Mouse (Mus musculus) midbrain, postnatal 0 days (tissue): ENCODE measurements around the gene Trak1. TPM values are rescaled to one million over a fixed set of nuclear protein-coding genes. Genes with fewer than 3 reads are reported as not detected.

ENCODE experiments used
- ATAC-seq: fragments of 200-750 bp; cut with Nextera tagmentation; 2 replicates; pipeline ENCODE4 v1.8.0; 2017; ENCODE audit warnings: moderate number of reproducible peaks, mild to moderate bottlenecking, moderate TSS enrichment, moderate library complexity; ENCODE audit not compliant: low FRiP score
- DNase-seq: peaks from one replicate; pipeline ENCODE4 v3.0.0-alpha.2; 2015; ENCODE audit warnings: low spot score
- H3K27ac ChIP-seq: fragments of 300-500 bp; sonication (generic); 2 replicates; pipeline ENCODE4 v1.5.1; 2014; ENCODE audit warnings: low read depth, mild to moderate bottlenecking, low read length, mixed read lengths
- H3K27me3 ChIP-seq: fragments of 300-500 bp; sonication (generic); 2 replicates; pipeline ENCODE4 v1.6.1; 2014; ENCODE audit warnings: low read length, control low read depth, mixed read lengths; ENCODE audit not compliant: insufficient read depth
- H3K36me3 ChIP-seq: fragments of 300-500 bp; sonication (generic); 2 replicates; pipeline ENCODE4 v1.6.1; 2014; ENCODE audit warnings: low read length, control low read depth, mixed read lengths; ENCODE audit not compliant: insufficient read depth
- H3K4me1 ChIP-seq: fragments of 300-500 bp; sonication (generic); 2 replicates; pipeline ENCODE4 v1.6.1; 2014; ENCODE audit warnings: mild to moderate bottlenecking, control low read depth, antibody characterized with exemption, low read length, mixed read lengths; ENCODE audit not compliant: insufficient read depth
- H3K4me2 ChIP-seq: fragments of 300-500 bp; sonication (generic); 2 replicates; pipeline ENCODE4 v1.6.1; 2014; ENCODE audit warnings: low read depth, mild to moderate bottlenecking, low read length, mixed read lengths; ENCODE audit not compliant: poor library complexity, severe bottlenecking
- H3K4me3 ChIP-seq: fragments of 300-500 bp; sonication (generic); 2 replicates; pipeline ENCODE4 v1.5.1; 2014; ENCODE audit warnings: low read depth, mild to moderate bottlenecking, low read length, moderate library complexity
- H3K9ac ChIP-seq: fragments of 300-500 bp; sonication (generic); replicated peaks from 2 replicates; pipeline ENCODE4 v1.6.1; 2014; ENCODE audit warnings: mild to moderate bottlenecking, low read length, moderate library complexity, mixed read lengths; ENCODE audit not compliant: poor library complexity, severe bottlenecking
- H3K9me3 ChIP-seq: fragments of 300-500 bp; sonication (generic); 2 replicates; pipeline ENCODE4 v1.6.1; 2016; ENCODE audit warnings: low read length, control low read depth
- CTCF ChIP-seq: IDR thresholded peaks from 2 replicates; pipeline ENCODE4 v1.5.1; 2016; ENCODE audit warnings: antibody characterized with exemption, mild to moderate bottlenecking
- WGBS: fragments of 180-500 bp; shearing (Covaris S2); extraction: QIAGEN DNeasy Blood & Tissue Kit; methylation state at CpG from one replicate; pipeline ENCODE4 v1.1.7; 2014; 5-methylcytosine and 5-hydroxymethylcytosine counted together
- polyA plus RNA-seq: library from polyadenylated mRNA; unstranded; fragments of >200 nt; fragmentation: Nextera tagmentation; extraction: Ambion mirVana; gene quantifications from 2 replicates; pipeline ENCODE4 v1.2.1, GENCODE M21; 2015
- total RNA-seq: library from RNA; depleted of rRNA; stranded (reverse); fragments of >200 nt; gene quantifications from 2 replicates; pipeline ENCODE4 v1.2.3, GENCODE M21; 2014

Gene Trak1
- total and polyA plus RNA-seq, 2 experiments from 2014 or later = 61.6 to 154 TPM

GRCm38 (mm10) chr9:121405792-121406191 is 108.5 kb downstream of the Trak1 start:
- H3K4me1 ChIP-seq = 0 out of 2 replicates have a peak, but pooled peaks cover 9% of the 10 kb centered on the region
- no peaks in the 10 kb centered on the region for H3K9me3 ChIP-seq
- no peak overlapping the region for H3K27ac ChIP-seq
- DNase-seq (no peak), ATAC-seq (no peak)
- H3K4me3 ChIP-seq = no peak overlapping the region
- H3K36me3 ChIP-seq = no peaks in the 10 kb centered on the region
- 96% methylated on average over 4 of the region's 4 CpGs for WGBS
- no peaks in the 10 kb centered on the region for H3K27me3 ChIP-seq
- no peak overlapping the region for H3K4me2 ChIP-seq
- no peak for TF ChIP-seq CTCF
- H3K9ac ChIP-seq = no peak overlapping the region

DNA sequence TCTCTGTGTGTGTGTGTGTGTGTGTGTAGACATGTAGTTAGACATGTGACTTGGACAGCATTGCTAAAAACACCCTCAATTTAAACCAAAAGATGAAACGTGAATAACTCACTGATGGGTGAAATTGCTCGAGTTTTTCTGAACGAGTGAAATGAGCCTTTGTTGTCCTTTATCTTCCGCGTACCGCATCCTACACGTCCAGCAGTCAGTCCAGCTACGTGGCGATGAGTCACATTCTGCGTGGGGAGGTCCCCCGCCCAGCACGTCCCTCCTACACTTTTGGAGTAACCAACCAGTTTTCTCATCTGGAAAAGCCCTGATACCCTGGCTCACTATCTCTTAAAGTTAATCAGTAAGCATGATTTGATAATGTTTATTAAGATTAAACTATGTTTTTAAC is 116.9 kb downstream of the Trak1 start:
- no peak overlapping the region for H3K27ac ChIP-seq
- WGBS = 85% methylated on average over 12 of the region's 12 CpGs
- no peaks in the 10 kb centered on the region for H3K36me3 ChIP-seq
- H3K27me3 ChIP-seq = no peaks in the 10 kb centered on the region
- no peak for TF ChIP-seq CTCF
- DNase-seq (no peak), ATAC-seq (no peak)
- H3K9me3 ChIP-seq = no peaks in the 10 kb centered on the region
- H3K4me3 ChIP-seq = no peak overlapping the region
- no peak overlapping the region for H3K4me2 ChIP-seq
- H3K4me1 ChIP-seq = 0 out of 2 replicates have a peak, but pooled peaks cover 2% of the 10 kb centered on the region
- H3K9ac ChIP-seq = no peak overlapping the region

- no peak overlapping the region for H3K4me3 ChIP-seq
- H3K4me2 ChIP-seq = no peak overlapping the region
- H3K36me3 ChIP-seq = no peaks in the 10 kb centered on the region
- no peak for TF ChIP-seq CTCF
- WGBS = 81% methylated on average over 19 of the region's 19 CpGs
- 0 out of 2 replicates have a peak, but pooled peaks cover 2% of the 10 kb centered on the region for H3K4me1 ChIP-seq
- H3K27ac ChIP-seq = no peak overlapping the region
- ATAC-seq (no peak; the same call in 1 of the 2 replicates), DNase-seq (peak; percentile 26)
- no peak overlapping the region for H3K9ac ChIP-seq
- no peaks in the 10 kb centered on the region for H3K27me3 ChIP-seq
- H3K9me3 ChIP-seq = no peaks in the 10 kb centered on the region
These were observed 118.4 kb downstream of the Trak1 start for GRCm38 (mm10) chr9:121415626-121416241.

DNA sequence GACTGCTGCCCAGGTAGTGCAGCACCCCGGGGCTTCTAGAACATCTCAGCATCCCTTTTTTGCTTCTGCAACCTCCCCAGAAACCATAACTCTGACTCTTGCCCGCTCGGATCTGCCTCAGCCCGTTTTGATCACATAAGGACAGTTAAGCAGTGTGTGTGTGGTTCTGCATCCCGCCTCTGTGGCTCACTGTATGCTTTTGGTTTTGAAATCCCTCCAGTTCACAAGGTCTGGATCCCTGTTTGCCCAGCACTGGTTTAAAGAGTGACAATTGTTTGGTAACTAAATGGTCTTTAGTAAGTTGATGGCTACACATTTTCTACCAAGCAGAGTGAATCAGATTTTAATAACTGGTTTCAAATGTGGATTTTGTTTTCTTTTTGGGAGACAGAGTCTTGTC is 119.2 kb downstream of the Trak1 start:
- Histone ChIP-seq H3K4me3 (no peak overlapping the region), H3K4me2 (no peak overlapping the region), H3K9ac (no peak overlapping the region), H3K27ac (no peak overlapping the region), H3K4me1 (0 out of 2 replicates have a peak, but pooled peaks cover 2% of the 10 kb centered on the region), H3K27me3 (no peaks in the 10 kb centered on the region), H3K36me3 (no peaks in the 10 kb centered on the region), H3K9me3 (no peaks in the 10 kb centered on the region)
- no peak for ATAC-seq
- WGBS = 89% methylated on average over 5 of the region's 5 CpGs
- no peak for TF ChIP-seq CTCF
- DNase-seq = no peak

DNA sequence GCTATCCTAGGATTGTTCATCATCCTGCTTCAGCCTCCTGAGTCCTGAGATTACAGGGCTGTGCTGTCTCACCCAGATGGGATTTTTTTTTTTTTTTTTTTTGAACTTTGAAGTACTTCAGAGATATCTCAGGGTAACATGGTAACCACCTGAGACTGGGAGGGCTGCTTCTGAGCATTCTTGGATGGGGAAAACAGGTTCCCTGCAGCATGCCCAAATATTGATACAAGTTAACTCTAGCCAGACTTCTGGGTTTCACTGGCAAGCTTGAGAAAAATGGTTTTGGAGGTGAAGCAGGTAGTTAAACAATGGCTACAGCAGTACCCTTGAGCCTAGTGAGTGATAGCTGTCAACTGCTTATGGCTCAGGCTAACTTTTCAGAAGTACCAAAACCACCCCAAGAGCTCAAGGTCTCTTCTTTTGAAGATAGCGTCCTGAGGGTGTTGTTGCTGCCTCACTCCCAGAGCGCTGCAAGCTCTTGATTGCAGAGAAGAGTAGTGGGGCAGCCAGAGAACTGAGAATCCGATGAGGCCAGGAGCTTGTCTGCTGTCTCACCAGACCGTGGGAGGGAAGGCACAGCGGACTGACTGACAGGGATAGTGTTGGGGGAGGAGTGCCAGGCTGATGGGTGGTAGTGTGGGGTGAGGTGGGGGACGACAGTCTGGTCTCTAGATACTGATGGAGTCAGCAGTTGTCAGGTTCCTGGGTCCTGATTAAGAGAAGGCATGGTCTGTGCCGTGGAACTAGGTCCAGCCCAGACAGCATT is 119.8 kb downstream of the Trak1 start:
- DNase-seq (no peak), ATAC-seq (no peak)
- H3K9ac ChIP-seq = no peak overlapping the region
- no peak overlapping the region for H3K4me3 ChIP-seq
- H3K36me3 ChIP-seq = no peaks in the 10 kb centered on the region
- no peak for TF ChIP-seq CTCF
- no peaks in the 10 kb centered on the region for H3K27me3 ChIP-seq
- H3K4me2 ChIP-seq = no peak overlapping the region
- H3K4me1 ChIP-seq = 0 out of 2 replicates have a peak, but pooled peaks cover 2% of the 10 kb centered on the region
- no peak overlapping the region for H3K27ac ChIP-seq
- 88% methylated on average over 7 of the region's 7 CpGs for WGBS
- no peaks in the 10 kb centered on the region for H3K9me3 ChIP-seq

- H3K4me3 ChIP-seq = no peak overlapping the region
- no peak for ATAC-seq
- H3K4me2 ChIP-seq = no peak overlapping the region
- no peak overlapping the region for H3K9ac ChIP-seq
- DNase-seq = no peak
- no peaks in the 10 kb centered on the region for H3K27me3 ChIP-seq
- H3K36me3 ChIP-seq = no peaks in the 10 kb centered on the region
- no peaks in the 10 kb centered on the region for H3K9me3 ChIP-seq
- 86% methylated on average over 3 of the region's 3 CpGs for WGBS
- no peak overlapping the region for H3K27ac ChIP-seq
- TF ChIP-seq CTCF = no peak
- 0 out of 2 replicates have a peak, but pooled peaks cover 2% of the 10 kb centered on the region for H3K4me1 ChIP-seq
These were observed 121.7 kb downstream of the Trak1 start for GRCm38 (mm10) chr9:121419011-121419410.
